Mouse (Mus musculus) kidney, postnatal 25 days (tissue): Measurements from ENCODE around the gene Atxn3.
"Not testable (repeated sequence)": the region's sequence is repeated elsewhere in the genome, so short reads cannot be mapped to it uniquely, and the experiment has no call there.

Experiments
- DNase-seq, 2 experiments: peaks; one replicate each; pipeline ENCODE4 v3.0.0; 2021; ENCODE audit warnings: mixed read lengths in 2 of 2

Gene Atxn3

GRCm38 (mm10) chr12:101957942-101958544 is at the start of gene Atxn3:
Gene Atxn3, minus strand, starts transcription at chr12:101958246.
- DNase-seq: peak; percentile 99

- DNase-seq: no peak
These were observed 42.7 kb upstream of the Atxn3 start for GRCm38 (mm10) chr12:102000785-102001184.

GRCm38 (mm10) chr12:101998929-101999328 is 40.9 kb upstream of the Atxn3 start:
- DNase-seq: no peak

- no peak for DNase-seq
These were observed 36.8 kb upstream of the Atxn3 start for GRCm38 (mm10) chr12:101994576-101995467.

- no peak for DNase-seq
These were observed 29.6 kb upstream of the Atxn3 start for GRCm38 (mm10) chr12:101987659-101988058.

- no peak for DNase-seq
These were observed 27.1 kb upstream of the Atxn3 start for GRCm38 (mm10) chr12:101985110-101985509.

GRCm38 (mm10) chr12:101982977-101983376 is 24.9 kb upstream of the Atxn3 start:
- DNase-seq: no peak

GRCm38 (mm10) chr12:101981559-101981958 is 23.5 kb upstream of the Atxn3 start:
- DNase-seq: peak in 1 of 2 experiments; percentile 16

GRCm38 (mm10) chr12:101980266-101980665 is 22.2 kb upstream of the Atxn3 start:
- no peak for DNase-seq

GRCm38 (mm10) chr12:101979213-101979750 is 21.2 kb upstream of the Atxn3 start:
- no peak for DNase-seq

- DNase-seq: no peak
These were observed 20.5 kb upstream of the Atxn3 start for GRCm38 (mm10) chr12:101978588-101978987.

- no peak for DNase-seq
These were observed 20.1 kb upstream of the Atxn3 start for GRCm38 (mm10) chr12:101978162-101978561.

- DNase-seq: no peak
These were observed 19.4 kb upstream of the Atxn3 start for GRCm38 (mm10) chr12:101977404-101977915.

GRCm38 (mm10) chr12:101976651-101977403 is 18.8 kb upstream of the Atxn3 start:
- no peak for DNase-seq

- peak; percentile 80 to 89 for DNase-seq
These were observed 17.8 kb upstream of the Atxn3 start, which contains the start of gene Cpsf2 for GRCm38 (mm10) chr12:101975601-101976571. Gene Cpsf2, plus strand, starts transcription at chr12:101975988.

GRCm38 (mm10) chr12:101975167-101975600 is 17.1 kb upstream of the Atxn3 start:
- DNase-seq: no peak

- no peak for DNase-seq
These were observed 16.5 kb upstream of the Atxn3 start for GRCm38 (mm10) chr12:101974571-101974970.

- no peak for DNase-seq
These were observed 14.2 kb upstream of the Atxn3 start for GRCm38 (mm10) chr12:101972230-101972629.

- DNase-seq: no peak
These were observed 13.3 kb upstream of the Atxn3 start for GRCm38 (mm10) chr12:101971311-101971710.

- DNase-seq: not testable (repeated sequence)
These were observed 1.1 kb upstream of the Atxn3 start for GRCm38 (mm10) chr12:101958960-101959780.
